Mouse (Mus musculus) T-helper 2 cell (primary cell): Measurements from ENCODE around the gene Il12a.
"Not testable (repeated sequence)": the region's sequence is repeated elsewhere in the genome, so short reads cannot be mapped to it uniquely, and the experiment has no call there.

Experiments
- in situ Hi-C: fragments of 300-600 bp; cut with MboI, MseI; formaldehyde crosslinking; loops from one replicate; pipeline ENCODE4 v1.15.1; 2025; ENCODE audit warnings: high pct_unique_total_duplicates

Gene Il12a

GRCm38 (mm10) chr3:68741955-68742354, 51.5 kb downstream of the Il12a start:
- in situ Hi-C loops, result no loop called here

DNA sequence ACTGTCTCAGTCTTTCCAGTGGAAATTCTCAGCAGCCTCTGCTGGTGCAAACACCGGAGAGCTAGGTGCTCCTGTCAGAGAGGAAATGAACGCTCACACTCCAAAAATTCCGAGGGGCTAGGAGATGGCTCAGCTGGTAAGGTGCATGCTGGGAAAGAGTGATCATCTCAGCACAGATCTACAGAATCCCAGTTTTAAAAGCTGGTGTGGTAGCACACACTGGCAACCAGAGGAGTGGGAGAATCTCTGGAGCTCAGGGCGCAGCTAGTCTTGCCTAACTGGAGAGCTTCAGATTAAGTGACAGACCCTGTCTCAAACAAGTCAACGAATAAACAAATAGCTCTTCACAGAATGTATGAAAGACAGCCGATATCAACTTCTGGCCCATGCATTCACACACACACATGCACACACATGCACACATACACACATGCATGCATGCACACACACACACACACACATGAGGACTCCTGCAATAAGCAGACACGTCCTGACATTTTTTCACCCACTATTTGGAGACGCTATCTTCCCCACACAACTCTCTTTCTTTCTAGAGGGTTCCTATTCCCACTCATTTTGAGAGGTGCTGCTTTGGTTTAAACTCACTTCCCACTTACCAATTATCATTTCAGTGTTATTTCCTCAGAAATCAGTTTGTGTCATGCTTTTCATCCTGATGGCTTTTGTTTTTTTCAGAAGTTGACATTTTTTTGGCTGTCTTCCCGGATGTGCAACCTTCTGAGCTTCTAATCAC, 52.5 kb downstream of the Il12a start:
- in situ Hi-C loops, result no loop called here

GRCm38 (mm10) chr3:68743472-68743732, 53.0 kb downstream of the Il12a start:
- in situ Hi-C loops, result no loop called here

- in situ Hi-C loops, result no loop called here
These were observed 53.7 kb downstream of the Il12a start for GRCm38 (mm10) chr3:68744162-68744561.

- in situ Hi-C loops, result no loop called here
These were observed 54.6 kb downstream of the Il12a start for GRCm38 (mm10) chr3:68745033-68745432.

GRCm38 (mm10) chr3:68746282-68746681, 55.8 kb downstream of the Il12a start:
- in situ Hi-C loops, result not testable (repeated sequence)
